Mouse (Mus musculus) forebrain, embryonic 13.5 days (tissue): Measurements from ENCODE around the gene Vezt. TPM values are rescaled to one million over a fixed set of nuclear protein-coding genes. Genes with fewer than 3 reads are reported as not detected.

ENCODE experiments used
- ATAC-seq: fragments of 200-750 bp; cut with Nextera tagmentation; 2 replicates; pipeline ENCODE4 v1.8.0; 2017
- H3K27ac ChIP-seq: fragments of 300-500 bp; sonication (generic); 2 replicates; pipeline ENCODE4 v1.5.1; 2015; ENCODE audit warnings: inconsistent platforms, mild to moderate bottlenecking, moderate library complexity
- H3K27me3 ChIP-seq: fragments of 300-500 bp; sonication (generic); 2 replicates; pipeline ENCODE4 v1.6.1; 2015; ENCODE audit warnings: mild to moderate bottlenecking, inconsistent platforms
- H3K36me3 ChIP-seq: fragments of 300-500 bp; sonication (generic); 2 replicates; pipeline ENCODE4 v1.6.1; 2015; ENCODE audit warnings: mild to moderate bottlenecking, inconsistent platforms; ENCODE audit not compliant: poor library complexity, severe bottlenecking
- H3K4me1 ChIP-seq: fragments of 300-500 bp; sonication (generic); 2 replicates; pipeline ENCODE4 v1.6.1; 2015; ENCODE audit warnings: inconsistent platforms
- H3K4me2 ChIP-seq: fragments of 300-500 bp; sonication (generic); 2 replicates; pipeline ENCODE4 v1.6.1; 2015; ENCODE audit warnings: inconsistent platforms, mild to moderate bottlenecking, moderate library complexity
- H3K4me3 ChIP-seq: fragments of 300-500 bp; sonication (generic); 2 replicates; pipeline ENCODE4 v1.5.1; 2015; ENCODE audit warnings: mild to moderate bottlenecking, inconsistent platforms
- H3K9ac ChIP-seq: fragments of 300-500 bp; sonication (generic); 2 replicates; pipeline ENCODE4 v1.6.1; 2015; ENCODE audit warnings: mild to moderate bottlenecking, inconsistent platforms
- H3K9me3 ChIP-seq: fragments of 300-500 bp; sonication (generic); replicated peaks from 2 replicates; pipeline ENCODE4 v1.6.1; 2016; ENCODE audit warnings: inconsistent platforms
- WGBS: fragments of 180-500 bp; shearing (Covaris S2); methylation state at CpG from one replicate; pipeline ENCODE4 v1.1.7; 2015; 5-methylcytosine and 5-hydroxymethylcytosine counted together
- polyA plus RNA-seq: library from polyadenylated mRNA; unstranded; fragments of >200 nt; fragmentation: Nextera tagmentation; extraction: Ambion mirVana; gene quantifications from 2 replicates; pipeline ENCODE4 v1.2.1, GENCODE M21; 2015

Vezt gene
- polyA plus RNA-seq, 1 experiment from 2014 or later, result 50.8 TPM

DNA sequence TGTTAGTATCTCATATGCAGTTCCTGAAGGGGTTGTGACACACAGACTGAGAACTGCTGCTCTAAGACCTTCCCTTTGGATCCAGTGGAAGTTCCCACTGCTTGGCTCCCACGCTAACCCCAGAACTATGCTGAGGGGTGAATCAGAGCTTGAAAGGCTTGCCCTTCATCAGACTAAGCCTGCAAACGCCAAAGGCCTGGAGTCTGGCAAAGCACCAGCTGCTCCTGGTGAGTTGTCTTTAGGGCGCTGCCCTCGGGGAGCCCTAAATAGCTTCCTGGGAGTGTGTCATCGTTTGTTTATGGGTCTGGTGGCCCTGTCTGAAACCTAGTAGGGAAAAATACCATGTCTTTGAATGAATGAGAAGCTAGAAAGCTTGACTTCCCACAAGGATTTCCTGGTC, 91.4 kb downstream of the Vezt start:
- Histone ChIP-seq H3K27ac (no peak overlapping the region), H3K36me3 (no peaks in the 10 kb centered on the region), H3K4me2 (no peak overlapping the region), H3K4me1 (0 out of 2 replicates have a peak, but pooled peaks cover 6% of the 10 kb centered on the region), H3K9me3 (no peaks in the 10 kb centered on the region), H3K27me3 (no peaks in the 10 kb centered on the region), H3K4me3 (no peak overlapping the region), H3K9ac (no peak overlapping the region)
- WGBS, result 60% methylated on average over 5 of the region's 5 CpGs
- no peak for ATAC-seq

DNA sequence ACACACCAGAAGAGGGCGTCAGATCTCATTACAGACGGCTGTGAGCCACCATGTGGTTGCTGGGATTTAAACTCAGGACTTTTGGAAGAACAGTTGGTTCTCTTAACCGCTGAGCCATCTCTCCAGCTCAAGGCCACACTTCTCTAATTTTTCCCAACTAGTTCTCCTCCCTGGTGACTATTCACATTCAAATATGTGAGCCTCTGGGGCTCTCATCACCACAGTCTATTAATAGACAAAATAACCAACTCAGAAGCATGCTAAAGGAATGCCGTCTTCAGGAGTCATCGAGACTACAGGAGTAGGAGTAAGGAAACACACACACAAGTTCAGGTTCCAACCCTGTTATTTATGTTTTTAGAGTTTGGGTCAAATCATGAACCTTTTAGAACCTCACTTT, 95.3 kb downstream of the Vezt start:
- 0 out of 2 replicates have a peak, but pooled peaks cover 6% of the 10 kb centered on the region for H3K4me1 ChIP-seq
- ATAC-seq, result no peak
- WGBS, result 87% methylated on average over 5 of the region's 5 CpGs
- H3K4me3 ChIP-seq, result no peak overlapping the region
- no peak overlapping the region for H3K27ac ChIP-seq
- H3K27me3 ChIP-seq, result no peaks in the 10 kb centered on the region
- no peak overlapping the region for H3K4me2 ChIP-seq
- no peaks in the 10 kb centered on the region for H3K36me3 ChIP-seq
- no peak overlapping the region for H3K9ac ChIP-seq
- H3K9me3 ChIP-seq, result no peaks in the 10 kb centered on the region

DNA sequence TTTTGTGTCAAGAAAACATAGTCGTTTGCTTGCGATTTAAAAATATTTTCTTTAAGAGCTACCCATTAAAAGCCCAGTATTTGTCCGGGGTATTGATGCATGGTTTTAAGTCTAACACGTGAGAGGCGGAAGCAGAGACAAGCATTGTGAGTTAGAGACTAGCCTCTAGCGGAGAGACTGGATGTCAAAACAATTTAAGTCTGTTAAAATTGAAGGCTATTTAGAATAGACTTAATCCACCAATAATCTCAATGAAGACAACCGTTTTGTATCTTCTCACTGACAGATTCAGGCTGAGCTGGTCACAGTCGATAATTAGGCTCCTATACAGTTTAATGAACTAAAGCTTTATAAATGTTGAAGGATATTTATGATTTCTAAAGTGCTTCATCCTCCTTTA, 95.9 kb downstream of the Vezt start:
- H3K4me2 ChIP-seq, result no peak overlapping the region
- H3K27ac ChIP-seq, result no peak overlapping the region
- no peak overlapping the region for H3K4me3 ChIP-seq
- H3K9me3 ChIP-seq, result no peaks in the 10 kb centered on the region
- ATAC-seq, result no peak
- H3K4me1 ChIP-seq, result 0 out of 2 replicates have a peak, but pooled peaks cover 5% of the 10 kb centered on the region
- WGBS, result 61% methylated on average over 8 of the region's 8 CpGs
- no peaks in the 10 kb centered on the region for H3K36me3 ChIP-seq
- H3K27me3 ChIP-seq, result no peaks in the 10 kb centered on the region
- no peak overlapping the region for H3K9ac ChIP-seq

DNA sequence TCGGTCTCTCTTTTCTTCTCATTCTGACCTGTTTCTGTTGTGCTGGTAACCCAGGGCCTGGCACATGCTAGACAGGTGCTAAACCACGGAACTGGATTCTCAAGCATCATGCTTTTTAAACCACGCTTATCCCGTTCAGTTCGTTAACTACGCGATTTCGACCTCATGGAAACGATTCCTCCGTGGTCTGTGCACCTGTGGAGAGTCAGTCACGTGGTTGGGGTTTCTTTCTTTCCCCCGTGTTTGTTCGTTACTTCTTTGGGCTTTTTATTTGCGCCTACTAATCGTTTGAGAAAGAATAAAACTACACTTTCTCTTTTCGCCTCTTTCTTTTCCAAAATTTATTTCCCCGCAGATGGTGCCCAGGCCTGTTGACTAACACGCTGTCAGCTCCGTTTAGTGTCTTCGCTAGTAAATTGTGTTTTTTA, 96.8 kb downstream of the Vezt start:
- Histone ChIP-seq H3K36me3 (no peaks in the 10 kb centered on the region), H3K4me1 (0 out of 2 replicates have a peak, but pooled peaks cover 8% of the 10 kb centered on the region), H3K4me2 (no peak overlapping the region), H3K9ac (no peak overlapping the region), H3K9me3 (no peaks in the 10 kb centered on the region), H3K27me3 (no peaks in the 10 kb centered on the region), H3K27ac (no peak overlapping the region), H3K4me3 (no peak overlapping the region)
- ATAC-seq, result no peak
- WGBS, result 62% methylated on average over 20 of the region's 20 CpGs

DNA sequence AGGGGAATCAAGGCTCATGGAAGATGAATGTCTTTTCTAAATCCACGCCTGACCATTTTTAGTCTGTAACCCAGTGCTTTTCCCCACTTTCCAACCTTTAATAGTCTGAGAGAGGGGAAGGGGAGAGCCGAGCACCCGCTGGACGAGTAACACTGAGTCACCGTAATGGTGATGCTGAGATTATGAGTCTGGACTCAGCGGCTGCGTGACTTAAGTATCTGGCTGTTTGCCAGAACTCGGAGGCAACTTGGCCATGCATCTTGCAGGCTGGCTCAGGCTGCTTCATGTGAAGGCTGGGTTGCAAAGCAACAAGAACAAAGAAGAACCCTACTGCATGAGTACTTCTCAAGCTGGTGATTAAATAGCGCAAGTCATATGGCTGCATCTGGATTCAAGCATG, 101.6 kb downstream of the Vezt start:
- no peak overlapping the region for H3K27ac ChIP-seq
- peak overlapping the region; percentile 8; the same call in 1 of the 2 replicates for H3K4me2 ChIP-seq

DNA sequence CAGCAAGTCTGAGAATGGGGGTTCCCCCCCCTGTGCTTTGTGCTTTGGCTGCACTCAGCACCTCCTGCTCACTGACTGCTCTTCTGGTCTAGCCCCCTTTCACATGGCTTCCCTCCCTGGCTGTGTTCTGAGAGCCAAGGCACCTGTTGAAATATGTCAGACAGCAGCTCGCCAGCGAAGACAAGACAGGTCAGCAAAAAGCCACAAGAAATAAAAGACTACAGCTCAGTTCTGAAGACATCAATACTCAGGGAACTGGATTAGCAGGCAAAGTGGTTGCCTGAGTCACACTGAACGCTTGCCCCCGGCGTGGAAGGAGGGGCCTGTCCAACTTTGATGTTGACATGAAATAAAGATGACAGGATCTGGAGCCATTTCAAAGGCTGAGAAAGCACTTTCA, 102.8 kb downstream of the Vezt start:
- H3K4me2 ChIP-seq, result no peak overlapping the region
- H3K9ac ChIP-seq, result no peak overlapping the region
- no peaks in the 10 kb centered on the region for H3K27me3 ChIP-seq
- H3K36me3 ChIP-seq, result no peaks in the 10 kb centered on the region
- 76% methylated on average over 5 of the region's 5 CpGs for WGBS
- no peak overlapping the region for H3K27ac ChIP-seq
- no peak overlapping the region for H3K4me3 ChIP-seq
- ATAC-seq, result no peak
- H3K4me1 ChIP-seq, result 0 out of 2 replicates have a peak, but pooled peaks cover 4% of the 10 kb centered on the region
- no peaks in the 10 kb centered on the region for H3K9me3 ChIP-seq

More for the DNA sequence above, 101.6 kb downstream of the Vezt start:
- Histone ChIP-seq H3K27me3 (no peaks in the 10 kb centered on the region), H3K4me3 (no peak overlapping the region), H3K9ac (no peak overlapping the region), H3K9me3 (no peaks in the 10 kb centered on the region), H3K36me3 (no peaks in the 10 kb centered on the region), H3K4me1 (0 out of 2 replicates have a peak, but pooled peaks cover 9% of the 10 kb centered on the region)
- ATAC-seq, result peak; percentile 73
- 38% methylated on average over 9 of the region's 9 CpGs for WGBS

DNA sequence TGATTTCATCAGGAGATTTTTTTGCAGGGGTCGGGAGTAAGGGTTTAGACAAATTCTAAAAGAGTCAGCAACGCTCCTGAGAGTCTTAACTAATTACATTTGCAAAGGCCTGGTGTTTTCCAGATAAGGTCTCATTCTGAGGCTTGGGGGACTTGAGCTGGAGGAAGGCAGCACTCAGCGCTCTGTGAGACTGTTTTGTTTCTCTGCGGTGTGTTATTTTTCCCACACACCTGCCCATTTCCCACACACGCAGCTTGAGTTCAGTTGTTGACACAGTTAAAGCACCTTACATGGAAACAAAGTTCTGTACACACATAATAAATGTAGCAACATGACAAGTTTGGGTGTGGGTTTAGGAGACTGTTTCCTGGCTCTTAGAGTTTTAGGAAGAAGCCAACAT, 103.6 kb downstream of the Vezt start:
- Histone ChIP-seq H3K9ac (no peak overlapping the region), H3K4me2 (no peak overlapping the region), H3K4me3 (no peak overlapping the region), H3K9me3 (0 out of 2 replicates have a peak, but pooled peaks cover 4% of the 10 kb centered on the region), H3K27ac (no peak overlapping the region), H3K27me3 (no peaks in the 10 kb centered on the region), H3K4me1 (0 out of 2 replicates have a peak, but pooled peaks cover 4% of the 10 kb centered on the region), H3K36me3 (no peaks in the 10 kb centered on the region)
- ATAC-seq, result no peak
- WGBS, result 80% methylated on average over 5 of the region's 5 CpGs

DNA sequence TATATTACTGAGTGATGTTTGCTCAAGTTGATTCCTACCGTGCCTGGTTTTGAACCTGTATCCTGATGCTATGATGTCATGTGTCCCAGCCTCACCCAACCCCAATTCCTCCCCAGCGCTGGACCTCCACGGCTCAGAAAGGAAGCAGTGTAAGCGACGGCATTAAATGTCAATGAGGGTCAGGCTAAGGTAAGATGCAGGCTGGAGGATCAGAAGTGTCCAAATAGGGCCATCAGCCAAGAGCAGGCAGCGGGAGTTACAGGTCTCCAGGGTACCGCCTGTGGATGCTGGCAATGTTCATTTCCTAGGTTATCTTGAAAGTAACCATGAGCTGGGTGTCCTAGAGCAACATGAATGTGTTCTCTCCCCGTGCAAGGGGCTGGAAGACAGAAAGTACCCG, 104.2 kb downstream of the Vezt start:
- H3K9me3 ChIP-seq, result 0 out of 2 replicates have a peak, but pooled peaks cover 4% of the 10 kb centered on the region
- 0 out of 2 replicates have a peak, but pooled peaks cover 4% of the 10 kb centered on the region for H3K4me1 ChIP-seq
- H3K4me2 ChIP-seq, result no peak overlapping the region
- H3K27ac ChIP-seq, result no peak overlapping the region
- no peak overlapping the region for H3K4me3 ChIP-seq
- no peak for ATAC-seq
- no peak overlapping the region for H3K9ac ChIP-seq
- 87% methylated on average over 9 of the region's 9 CpGs for WGBS
- no peaks in the 10 kb centered on the region for H3K27me3 ChIP-seq
- H3K36me3 ChIP-seq, result no peaks in the 10 kb centered on the region

DNA sequence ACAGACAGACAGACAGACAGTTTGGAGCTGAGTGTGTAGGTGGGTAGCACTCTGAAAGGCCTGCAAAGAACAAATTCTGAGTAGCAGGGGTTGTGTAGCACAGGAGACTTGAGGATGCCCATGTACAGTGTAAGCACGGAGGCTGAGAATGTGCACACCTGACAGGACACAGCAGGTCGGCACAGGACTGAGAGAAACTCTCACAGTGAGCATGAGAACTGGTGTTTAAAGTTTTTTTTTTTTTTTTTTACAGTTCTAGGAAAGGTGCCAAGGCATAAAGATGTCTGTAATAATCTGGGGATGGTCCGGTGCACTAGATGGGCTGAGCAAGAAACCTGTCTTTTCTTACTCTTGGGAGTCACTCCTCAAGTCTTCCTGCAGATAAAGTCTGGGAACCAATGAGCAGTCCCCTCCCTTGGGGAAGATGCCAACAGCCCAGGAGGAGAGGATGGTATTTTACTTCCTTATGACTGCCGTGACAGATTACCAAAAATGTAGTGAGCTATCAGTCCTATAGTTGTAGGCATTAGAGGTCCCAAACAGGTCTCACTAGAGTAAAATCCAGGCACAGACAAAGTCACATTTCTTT, 105.3 kb downstream of the Vezt start:
- H3K4me2 ChIP-seq, result no peak overlapping the region
- H3K36me3 ChIP-seq, result no peaks in the 10 kb centered on the region
- H3K9me3 ChIP-seq, result 0 out of 2 replicates have a peak, but pooled peaks cover 4% of the 10 kb centered on the region
- H3K27me3 ChIP-seq, result no peaks in the 10 kb centered on the region
- 85% methylated on average over 4 of the region's 4 CpGs for WGBS
- no peak for ATAC-seq
- H3K4me1 ChIP-seq, result 0 out of 2 replicates have a peak, but pooled peaks cover 4% of the 10 kb centered on the region
- H3K4me3 ChIP-seq, result no peak overlapping the region
- no peak overlapping the region for H3K27ac ChIP-seq
- no peak overlapping the region for H3K9ac ChIP-seq

DNA sequence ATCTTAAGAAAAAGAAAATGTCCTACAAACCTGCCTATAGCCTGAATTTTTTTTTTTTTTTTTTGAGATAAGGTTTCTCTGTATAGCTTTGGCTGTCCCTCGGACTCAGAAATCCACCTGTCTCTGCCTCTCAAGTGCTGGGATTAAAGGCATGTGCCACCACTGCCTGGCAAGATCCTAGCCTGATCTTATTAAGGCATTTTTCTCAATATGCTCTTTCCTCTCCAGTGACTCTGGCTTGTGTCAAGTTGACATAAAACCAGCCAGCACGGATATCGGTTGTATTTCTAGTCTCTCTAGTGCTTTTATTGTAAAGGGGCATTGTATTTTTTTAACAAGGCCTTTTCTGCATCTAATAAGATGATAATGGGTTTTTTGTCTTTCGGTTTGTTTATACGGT, 111.0 kb downstream of the Vezt start:
- 79% methylated on average over 5 of the region's 5 CpGs for WGBS
- H3K27me3 ChIP-seq, result no peaks in the 10 kb centered on the region
- H3K27ac ChIP-seq, result no peak overlapping the region
- no peak overlapping the region for H3K4me3 ChIP-seq
- no peaks in the 10 kb centered on the region for H3K36me3 ChIP-seq
- no peak overlapping the region for H3K4me2 ChIP-seq
- no peak overlapping the region for H3K9ac ChIP-seq
- H3K9me3 ChIP-seq, result 0 out of 2 replicates have a peak, but pooled peaks cover 4% of the 10 kb centered on the region
- no peaks in the 10 kb centered on the region for H3K4me1 ChIP-seq
- no peak for ATAC-seq

DNA sequence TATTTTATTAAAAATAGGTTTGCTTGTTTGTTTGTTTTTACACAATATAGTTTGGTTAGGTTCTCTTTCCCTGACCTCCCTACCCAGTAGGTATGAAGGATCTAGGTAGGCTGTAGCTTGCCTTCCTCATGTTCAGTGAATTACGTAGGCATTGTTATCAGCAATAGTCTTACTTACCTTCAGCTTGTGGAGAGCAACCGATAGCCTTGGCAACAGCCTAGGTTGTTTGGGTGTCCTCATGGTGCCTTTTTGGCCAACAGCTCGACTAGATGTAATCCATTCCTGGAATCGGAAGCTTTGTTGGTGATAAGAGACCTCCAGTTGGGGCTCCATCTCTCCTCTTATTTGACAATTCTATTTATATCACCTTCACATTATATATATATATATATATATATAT, 114.5 kb downstream of the Vezt start:
- WGBS, result 95% methylated on average over 4 of the region's 4 CpGs
- H3K27ac ChIP-seq, result no peak overlapping the region
- peaks cover 7% of the 10 kb centered on the region; the same call in 1 of the 2 replicates for H3K4me1 ChIP-seq
- no peaks in the 10 kb centered on the region for H3K36me3 ChIP-seq
- H3K9me3 ChIP-seq, result no peaks in the 10 kb centered on the region
- no peak for ATAC-seq
- no peak overlapping the region for H3K4me2 ChIP-seq
- no peaks in the 10 kb centered on the region for H3K27me3 ChIP-seq
- no peak overlapping the region for H3K4me3 ChIP-seq
- H3K9ac ChIP-seq, result no peak overlapping the region

DNA sequence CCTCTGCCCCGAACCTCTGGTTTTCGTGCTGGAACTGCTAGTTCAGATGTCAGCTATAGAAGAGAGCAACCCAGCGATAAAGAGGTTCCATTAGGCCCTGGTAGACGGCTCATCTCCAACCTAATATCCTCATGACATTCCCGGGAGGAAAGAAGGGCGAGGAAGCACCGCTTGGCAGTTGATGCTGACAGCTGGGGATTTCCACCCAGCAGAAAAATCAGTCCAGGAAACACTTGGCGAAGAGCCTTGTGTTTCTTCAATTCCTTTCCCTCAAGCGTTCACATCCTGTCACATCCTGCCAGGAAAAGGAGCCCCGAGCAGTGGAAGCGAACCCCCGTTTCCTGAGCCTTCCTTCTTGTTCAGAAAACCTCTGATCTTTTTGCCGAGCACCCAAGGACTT, 116.4 kb downstream of the Vezt start:
- ATAC-seq, result no peak
- Histone ChIP-seq H3K9ac (no peak overlapping the region), H3K4me2 (no peak overlapping the region), H3K4me3 (no peak overlapping the region), H3K36me3 (no peaks in the 10 kb centered on the region), H3K27ac (no peak overlapping the region), H3K9me3 (no peaks in the 10 kb centered on the region), H3K4me1 (peaks cover 21% of the 10 kb centered on the region), H3K27me3 (no peaks in the 10 kb centered on the region)
- WGBS, result 75% methylated on average over 13 of the region's 13 CpGs

DNA sequence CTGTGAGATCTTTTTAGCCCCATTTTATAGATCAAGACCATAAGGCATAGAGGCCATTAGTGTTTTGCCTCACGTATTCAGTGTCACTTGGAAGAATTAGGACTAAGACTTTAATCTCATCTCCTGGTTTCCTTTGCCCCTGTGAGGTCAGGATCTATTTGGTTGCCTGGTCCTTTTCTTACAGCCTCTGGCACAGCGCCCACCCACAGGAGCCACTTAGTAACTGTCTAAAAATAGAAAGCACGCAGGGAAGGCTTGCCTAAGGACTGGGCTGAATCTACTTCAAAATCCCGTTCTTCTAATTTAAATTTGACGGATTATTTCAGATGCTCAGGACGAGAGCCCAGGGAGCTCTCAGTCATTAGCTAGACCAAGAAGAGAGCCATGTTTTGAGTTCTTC, 116.9 kb downstream of the Vezt start:
- 36% methylated on average over 6 of the region's 6 CpGs for WGBS
- Histone ChIP-seq H3K9me3 (no peaks in the 10 kb centered on the region), H3K4me1 (peaks cover 21% of the 10 kb centered on the region), H3K27me3 (no peaks in the 10 kb centered on the region), H3K36me3 (no peaks in the 10 kb centered on the region), H3K4me3 (no peak overlapping the region), H3K27ac (no peak overlapping the region), H3K9ac (no peak overlapping the region), H3K4me2 (no peak overlapping the region)
- no peak for ATAC-seq
